Mouse (Mus musculus) megakaryocyte, embryonic 14.5 days (primary cell): ENCODE measurements around the gene Suv39h1.

ENCODE experiments used
- FLI1 ChIP-seq: IDR thresholded peaks from 2 replicates; pipeline ENCODE4 v1.6.1; 2012; ENCODE audit warnings: low read length, inconsistent platforms, mixed read lengths
- GATA1 ChIP-seq: IDR thresholded peaks from 3 replicates; pipeline ENCODE4 v1.6.1; 2012; ENCODE audit warnings: mixed read lengths, low read length, inconsistent platforms, borderline replicate concordance

- TF ChIP-seq GATA1 (no peak), FLI1 (no peak)
Observed at GRCm38 (mm10) chrX:8101017-8101416, 26.5 kb upstream of the Suv39h1 start.
